Mouse (Mus musculus): Measurements from ENCODE around the gene Fth1. TPM values are rescaled to one million over a fixed set of nuclear protein-coding genes. Genes with fewer than 3 reads are reported as not detected.
A peak's percentile ranks its signal among the peaks of the same experiment; 100 is the strongest.

The Fth1 gene
- polyA plus RNA-seq, 1 experiment from 2014 or later: 1,706 TPM

DNA sequence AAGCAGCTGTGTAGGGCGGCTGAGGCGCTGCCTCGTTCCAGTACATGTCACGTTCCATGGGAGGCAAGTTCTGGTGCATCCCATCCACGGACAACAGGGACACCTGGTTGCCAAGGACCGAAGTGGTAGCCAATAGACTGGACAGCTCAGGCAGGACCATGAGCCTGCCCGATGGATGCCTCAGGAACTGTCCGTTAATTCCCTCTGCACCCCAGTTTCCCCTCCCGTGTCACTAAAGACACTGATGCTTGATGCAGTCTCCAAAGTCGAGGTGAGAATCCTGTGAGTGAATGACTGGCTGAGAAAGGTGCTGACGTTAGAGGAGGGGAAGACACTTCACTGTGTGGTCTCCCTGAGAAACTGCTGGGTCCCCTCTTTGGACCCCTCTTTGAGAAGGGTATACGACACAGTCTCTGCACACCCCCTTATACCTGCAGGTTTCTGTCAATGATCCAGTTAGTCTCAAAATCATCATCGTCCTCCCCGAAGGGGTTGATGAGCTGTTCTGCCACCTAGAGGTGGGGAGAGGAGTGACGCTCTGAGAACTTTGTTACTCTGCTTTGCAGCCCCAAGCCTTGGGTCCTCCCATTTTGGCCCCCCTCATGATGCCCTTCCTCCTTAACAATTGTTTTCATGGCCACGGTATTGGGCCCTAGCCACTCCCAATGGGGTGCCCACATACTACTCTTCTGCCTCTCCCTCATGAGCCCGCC, 8.9 kb downstream of the Fth1 start:
- no peak overlapping the region for H3K27ac ChIP-seq
- no peaks in the 10 kb centered on the region for H3K9me3 ChIP-seq
- no peak for DNase-seq (ENCODE audit: low spot score)
- peaks cover 26% of the 10 kb centered on the region for H3K4me1 ChIP-seq
- 0 out of 2 replicates have a peak, but pooled peaks cover 12% of the 10 kb centered on the region for H3K27me3 ChIP-seq (ENCODE audit: insufficient read depth, poor library complexity, severe bottlenecking)
- H3K4me3 ChIP-seq: no peak overlapping the region
- peaks cover 17% of the 10 kb centered on the region for H3K36me3 ChIP-seq
- 68% methylated on average over 17 of the region's 17 CpGs for WGBS

DNA sequence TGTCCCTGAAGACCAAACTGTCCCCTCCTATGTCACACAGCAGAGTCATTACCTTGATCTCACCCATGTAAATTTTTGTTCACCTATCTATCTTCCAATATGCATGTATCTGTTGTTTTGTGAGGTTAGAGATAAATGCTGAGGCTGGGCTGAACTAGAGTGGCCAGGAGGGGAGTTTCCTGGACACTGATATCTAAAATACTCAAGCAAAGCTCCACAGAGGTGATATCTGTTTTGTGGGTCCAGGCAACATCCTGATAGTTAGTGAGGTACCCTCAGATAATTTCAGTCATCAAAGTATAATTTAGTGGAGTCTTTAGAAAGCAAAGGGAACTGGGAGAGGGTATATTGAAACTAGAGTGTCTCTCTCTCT, 9.5 kb downstream of the Fth1 start:
- no peak overlapping the region for H3K27ac ChIP-seq

DNA sequence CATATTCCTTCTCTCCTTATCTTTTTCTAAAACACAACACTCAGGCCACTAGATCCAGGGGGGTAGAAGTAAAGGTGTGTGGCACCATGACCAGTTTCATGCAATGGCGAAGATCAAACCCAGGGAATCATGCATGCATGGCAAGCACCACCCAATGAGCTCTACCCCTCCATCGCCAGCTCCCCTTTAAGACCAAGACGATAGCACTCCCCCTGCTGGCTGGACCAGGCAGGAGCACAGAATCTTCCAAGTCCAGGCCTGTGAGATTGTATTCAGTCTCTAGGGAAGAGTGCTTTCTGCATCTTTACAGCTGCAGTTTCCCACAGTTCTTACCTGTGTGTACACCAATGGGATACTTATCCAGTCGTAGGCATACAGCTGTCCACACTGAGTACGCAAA, 10.9 kb downstream of the Fth1 start:
- WGBS: 19% methylated on average over 5 of the region's 5 CpGs

More for the DNA sequence above, 9.5 kb downstream of the Fth1 start:
- no peak for DNase-seq (ENCODE audit: low spot score)
- Histone ChIP-seq H3K4me1 (peaks cover 25% of the 10 kb centered on the region), H3K36me3 (peaks cover 12% of the 10 kb centered on the region), H3K27me3 (ENCODE audit: insufficient read depth, poor library complexity, severe bottlenecking) (0 out of 2 replicates have a peak, but pooled peaks cover 12% of the 10 kb centered on the region), H3K9me3 (no peaks in the 10 kb centered on the region), H3K4me3 (no peak overlapping the region)

DNA sequence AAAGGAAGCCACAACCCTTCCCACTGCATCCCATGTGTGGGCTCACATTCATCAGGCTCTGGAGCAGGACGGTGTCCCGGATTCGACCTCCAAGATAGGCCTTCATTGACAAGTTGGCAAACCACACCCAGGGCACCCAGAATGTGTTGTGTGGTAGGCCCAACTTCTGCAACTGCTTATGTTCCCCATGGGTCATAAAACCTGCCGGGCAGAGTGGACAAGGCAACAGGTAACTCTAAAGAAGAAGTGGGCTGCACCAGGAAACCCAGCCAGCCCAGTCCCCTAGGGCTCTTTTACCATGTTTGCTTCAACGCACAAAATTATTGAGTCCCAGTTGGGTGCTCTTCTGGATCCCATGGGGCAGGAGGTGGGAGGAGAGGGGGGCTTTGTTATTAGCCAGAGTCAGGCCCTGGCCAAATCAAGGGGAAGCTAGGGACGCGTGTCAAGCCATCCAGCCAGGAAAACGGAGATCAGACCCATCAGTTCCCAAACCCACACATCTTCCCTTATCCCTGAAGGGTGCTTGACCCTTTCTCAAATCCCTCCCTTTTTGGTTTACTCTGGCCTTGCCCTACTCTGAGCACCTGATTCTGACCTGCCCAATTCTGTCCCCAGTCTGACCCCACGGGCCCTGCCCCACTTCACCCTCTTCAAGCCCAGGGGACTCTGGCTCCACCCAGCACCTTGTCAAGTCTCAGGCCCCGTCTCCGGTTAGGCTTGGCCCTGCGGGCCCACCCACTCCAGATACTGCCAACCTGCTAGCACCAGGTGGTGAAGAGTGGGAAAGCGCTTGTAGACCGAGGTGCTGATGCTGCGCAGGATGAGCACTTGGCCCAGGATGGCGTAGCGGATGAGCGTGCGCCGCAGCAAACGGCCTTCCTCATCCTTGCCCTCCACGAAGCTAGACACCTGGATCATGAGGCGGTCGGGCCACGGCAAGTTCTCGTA, 11.9 kb downstream of the Fth1 start:
- H3K9me3 ChIP-seq: no peaks in the 10 kb centered on the region
- peak overlapping the region; percentile 54 for H3K27ac ChIP-seq
- no peak for DNase-seq (ENCODE audit: low spot score)
- H3K4me1 ChIP-seq: peaks cover 26% of the 10 kb centered on the region
- H3K36me3 ChIP-seq: no peaks in the 10 kb centered on the region
- 0 out of 2 replicates have a peak, but pooled peaks cover 12% of the 10 kb centered on the region for H3K27me3 ChIP-seq (ENCODE audit: insufficient read depth, poor library complexity, severe bottlenecking)
- peak overlapping the region; percentile 51 for H3K4me3 ChIP-seq
- 43% methylated on average over 26 of the region's 26 CpGs for WGBS

More for the DNA sequence above, 10.9 kb downstream of the Fth1 start:
- Histone ChIP-seq H3K4me3 (no peak overlapping the region), H3K27me3 (ENCODE audit: insufficient read depth, poor library complexity, severe bottlenecking) (0 out of 2 replicates have a peak, but pooled peaks cover 12% of the 10 kb centered on the region), H3K27ac (no peak overlapping the region), H3K9me3 (no peaks in the 10 kb centered on the region), H3K4me1 (peaks cover 25% of the 10 kb centered on the region), H3K36me3 (no peaks in the 10 kb centered on the region)
- peak; percentile 89 for DNase-seq (ENCODE audit: low spot score)

DNA sequence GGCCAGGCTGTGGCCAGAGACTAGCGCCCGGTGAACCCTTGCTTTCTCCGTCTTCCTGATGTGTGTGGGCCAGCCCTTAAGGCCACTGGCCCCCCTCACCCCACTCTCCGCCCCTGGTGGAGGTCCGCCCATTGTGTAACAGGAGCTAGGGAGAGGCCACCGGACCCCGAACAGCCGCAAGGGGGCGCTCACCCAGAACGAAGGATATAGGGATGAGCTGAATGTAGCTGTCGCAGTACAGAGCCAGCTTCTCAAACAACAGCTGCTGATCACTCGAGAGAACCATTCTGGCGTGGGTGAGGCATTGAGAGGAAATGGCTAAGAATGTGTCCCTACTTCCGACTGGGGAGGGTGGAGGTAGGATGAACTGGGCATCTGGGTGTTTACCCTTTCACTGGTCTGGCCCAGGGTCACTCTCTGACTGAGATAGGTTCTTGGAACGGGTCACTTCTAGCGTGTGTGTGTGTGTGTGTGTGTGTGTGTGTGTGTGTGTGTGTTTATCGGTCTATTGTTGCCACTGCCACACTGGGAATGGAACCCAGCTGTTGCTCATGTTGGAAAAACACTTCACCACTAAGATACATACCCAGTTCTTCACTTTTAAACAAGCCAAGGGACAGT, 12.7 kb downstream of the Fth1 start:
- Histone ChIP-seq H3K4me1 (peaks cover 22% of the 10 kb centered on the region), H3K27me3 (ENCODE audit: insufficient read depth, poor library complexity, severe bottlenecking) (0 out of 2 replicates have a peak, but pooled peaks cover 12% of the 10 kb centered on the region), H3K9me3 (no peaks in the 10 kb centered on the region), H3K4me3 (peak overlapping the region; percentile 51), H3K36me3 (no peaks in the 10 kb centered on the region), H3K27ac (peak overlapping the region; percentile 54)
- DNase-seq (ENCODE audit: low spot score): peak; percentile 94
- 5% methylated on average over 17 of the region's 17 CpGs for WGBS

DNA sequence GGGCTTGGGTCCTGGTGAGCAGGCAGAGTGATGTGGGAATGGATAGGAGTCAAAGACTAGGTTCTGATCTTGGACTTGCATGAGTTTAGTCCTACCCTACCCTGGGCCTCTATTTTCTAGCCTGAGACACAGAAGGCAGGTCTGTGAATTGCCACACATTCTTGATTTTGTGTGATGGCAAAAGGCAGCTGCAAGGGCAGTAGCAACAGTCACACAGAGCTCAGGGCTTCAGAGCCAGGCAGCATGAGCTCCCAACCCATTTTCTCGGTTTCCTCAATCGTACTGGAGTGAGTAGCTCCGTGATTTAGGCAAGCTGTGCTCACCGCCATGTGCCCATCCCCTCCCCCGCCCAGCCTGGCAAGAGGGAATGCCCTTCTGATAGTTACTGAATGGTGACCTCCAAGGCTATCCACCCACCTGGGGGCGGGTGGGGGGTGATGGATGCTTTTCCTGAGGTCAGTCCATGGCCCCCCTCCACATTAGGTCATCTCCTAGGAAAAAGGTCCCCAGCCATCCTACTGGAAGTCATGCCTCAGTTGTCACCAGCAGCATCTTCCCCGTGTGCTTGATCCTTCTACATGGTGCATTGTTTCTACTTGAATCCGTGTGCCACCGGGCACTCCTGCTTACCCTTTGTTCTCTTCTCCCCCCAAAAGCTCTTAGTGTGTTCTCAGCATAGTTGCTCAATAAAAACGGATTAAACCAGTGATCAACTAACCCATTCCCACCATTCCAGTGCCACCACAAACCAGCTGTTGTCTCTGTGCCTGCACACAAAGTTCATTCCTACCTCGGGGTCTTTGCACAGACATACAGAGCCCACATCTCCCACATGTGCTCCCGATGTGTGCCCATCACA, 17.0 kb downstream of the Fth1 start:
- Histone ChIP-seq H3K27ac (no peak overlapping the region), H3K9me3 (peaks cover 2% of the 10 kb centered on the region; the same call in 1 of the 2 replicates), H3K4me1 (peaks cover 17% of the 10 kb centered on the region), H3K27me3 (ENCODE audit: insufficient read depth, poor library complexity, severe bottlenecking) (0 out of 2 replicates have a peak, but pooled peaks cover 2% of the 10 kb centered on the region), H3K36me3 (no peaks in the 10 kb centered on the region), H3K4me3 (no peak overlapping the region)
- WGBS: 70% methylated on average over 12 of the region's 12 CpGs
- no peak for DNase-seq (ENCODE audit: low spot score)

DNA sequence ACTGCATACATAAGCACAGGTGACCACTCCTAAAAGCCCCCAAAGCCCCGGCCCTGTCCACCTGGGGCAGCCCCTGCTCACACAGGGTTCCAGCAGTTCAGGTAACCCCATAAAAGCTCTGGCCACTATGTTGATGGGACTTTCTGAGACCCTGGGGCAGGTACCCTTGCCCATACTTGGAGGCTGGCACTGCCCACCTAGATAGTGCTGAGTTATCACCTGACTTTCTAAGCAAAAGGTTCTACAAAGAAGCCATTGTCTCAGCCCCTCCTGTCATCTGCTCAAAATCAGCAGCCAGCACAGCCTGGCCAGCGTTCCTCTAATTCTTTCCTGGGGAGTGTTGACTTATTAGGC, 17.6 kb downstream of the Fth1 start:
- Histone ChIP-seq H3K4me3 (no peak overlapping the region), H3K9me3 (peaks cover 3% of the 10 kb centered on the region; the same call in 1 of the 2 replicates), H3K27me3 (ENCODE audit: insufficient read depth, poor library complexity, severe bottlenecking) (no peaks in the 10 kb centered on the region), H3K4me1 (peaks cover 10% of the 10 kb centered on the region), H3K27ac (no peak overlapping the region), H3K36me3 (no peaks in the 10 kb centered on the region)
- DNase-seq (ENCODE audit: low spot score): no peak
- 68% methylated on average over 2 of the region's 2 CpGs for WGBS

DNA sequence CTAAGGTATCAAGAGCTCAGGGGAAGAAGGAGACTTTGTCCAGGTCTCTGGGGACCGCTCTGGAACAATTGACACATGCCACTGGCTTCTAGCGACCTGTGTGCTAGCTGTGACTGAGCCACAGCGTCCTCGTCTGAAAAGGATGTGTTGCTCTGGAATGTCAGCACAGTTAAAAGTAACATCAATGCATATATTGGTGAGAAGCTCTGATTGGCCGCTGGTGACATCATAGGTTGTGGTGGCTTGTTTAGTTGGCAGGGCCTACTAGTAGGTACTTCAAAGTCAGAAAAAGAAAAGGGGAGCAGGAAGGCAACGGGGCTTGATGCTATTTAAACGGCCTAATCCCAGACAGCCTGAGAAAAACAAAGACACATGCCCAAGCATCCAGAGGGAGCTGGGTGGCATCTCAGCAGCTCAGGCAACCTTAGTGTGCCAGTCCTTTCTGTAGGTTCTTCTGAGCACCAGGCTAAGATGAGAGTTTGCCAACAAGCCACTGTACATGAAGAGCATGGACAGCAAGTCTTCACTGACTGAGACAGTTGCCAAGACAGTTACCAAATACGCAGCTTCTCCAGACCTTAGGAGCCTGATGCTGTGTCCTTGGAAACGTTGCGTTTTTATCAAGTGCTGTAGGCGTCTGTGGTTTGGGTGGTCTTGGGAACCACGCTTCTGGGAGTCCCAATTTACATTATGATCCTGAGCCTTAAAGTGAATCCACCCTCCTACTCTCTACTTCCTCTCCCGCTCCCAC, 18.5 kb downstream of the Fth1 start:
- H3K4me3 ChIP-seq: no peak overlapping the region
- WGBS: 63% methylated on average over 13 of the region's 13 CpGs
- no peaks in the 10 kb centered on the region for H3K27me3 ChIP-seq (ENCODE audit: insufficient read depth, poor library complexity, severe bottlenecking)
- H3K36me3 ChIP-seq: no peaks in the 10 kb centered on the region
- no peak for DNase-seq (ENCODE audit: low spot score)
- H3K27ac ChIP-seq: no peak overlapping the region
- H3K9me3 ChIP-seq: peaks cover 3% of the 10 kb centered on the region; the same call in 1 of the 2 replicates
- H3K4me1 ChIP-seq: peaks cover 6% of the 10 kb centered on the region

- no peak overlapping the region for H3K27ac ChIP-seq
- H3K4me3 ChIP-seq: no peak overlapping the region
- H3K4me1 ChIP-seq: peaks cover 6% of the 10 kb centered on the region
- peaks cover 3% of the 10 kb centered on the region; the same call in 1 of the 2 replicates for H3K9me3 ChIP-seq
- H3K36me3 ChIP-seq: no peaks in the 10 kb centered on the region
- DNase-seq (ENCODE audit: low spot score): no peak
- H3K27me3 ChIP-seq (ENCODE audit: insufficient read depth, poor library complexity, severe bottlenecking): no peaks in the 10 kb centered on the region
- WGBS: 19% methylated on average over 3 of the region's 3 CpGs
Measured at GRCm38 (mm10) chr19:10000330-10000729, 19.9 kb downstream of the Fth1 start.

GRCm38 (mm10) chr19:10001206-10001969, 21.0 kb downstream of the Fth1 start, which contains the start of the genes Best1 and Rab3il1:
Best1 (minus strand) TSS chr19:10001633.
Rab3il1 (plus strand) TSS chr19:10001669.
- H3K27me3 ChIP-seq (ENCODE audit: insufficient read depth, poor library complexity, severe bottlenecking): no peaks in the 10 kb centered on the region
- no peaks in the 10 kb centered on the region for H3K36me3 ChIP-seq
- peaks cover 6% of the 10 kb centered on the region for H3K4me1 ChIP-seq
- no peak within 1 kb of the TSS for H3K27ac ChIP-seq
- H3K9me3 ChIP-seq: peaks cover 3% of the 10 kb centered on the region; the same call in 1 of the 2 replicates
- H3K4me3 ChIP-seq: no peak within 1 kb of the TSS
- no peak for DNase-seq (ENCODE audit: low spot score)
- 72% methylated on average over 7 of the region's 7 CpGs for WGBS

DNA sequence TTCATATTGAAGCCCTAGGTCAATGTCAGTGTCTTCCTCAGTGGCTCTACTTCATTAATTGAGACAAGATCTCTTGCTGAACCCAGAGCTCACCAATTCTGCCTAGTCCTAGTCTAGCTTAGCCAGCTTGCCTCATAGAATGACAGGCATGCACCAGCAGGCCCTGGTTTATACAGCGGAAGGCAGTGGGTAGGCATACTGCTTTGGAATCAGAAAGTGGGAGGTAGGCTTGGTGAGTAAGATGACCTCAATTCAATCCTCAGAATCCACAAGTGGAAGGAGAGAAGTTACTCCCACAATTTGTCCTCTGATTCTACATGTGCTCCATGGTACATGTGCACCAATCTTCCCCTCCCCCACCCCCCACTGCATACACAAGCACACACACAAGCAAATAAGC, 23.3 kb downstream of the Fth1 start:
- H3K27me3 ChIP-seq (ENCODE audit: insufficient read depth, poor library complexity, severe bottlenecking): no peaks in the 10 kb centered on the region
- no peaks in the 10 kb centered on the region for H3K4me1 ChIP-seq
- H3K9me3 ChIP-seq: peaks cover 3% of the 10 kb centered on the region; the same call in 1 of the 2 replicates
- no peak overlapping the region for H3K4me3 ChIP-seq
- H3K27ac ChIP-seq: no peak overlapping the region
- DNase-seq (ENCODE audit: low spot score): no peak
- 91% methylated on average over 1 of the region's 1 CpGs for WGBS
- H3K36me3 ChIP-seq: no peaks in the 10 kb centered on the region
